Mouse (Mus musculus): ENCODE data around the gene Cks1b. TPM values are rescaled to one million over a fixed set of nuclear protein-coding genes. Genes with fewer than 3 reads are reported as not detected.

Gene Cks1b
- 1 to 10 TPM; 1.6 to 4.7 (median 2.5) TPM for total RNA-seq (2022)

GRCm38 (mm10) chr3:89418170-89418860 lies at the start of gene Cks1b, which contains the start of gene Shc1:
Gene Cks1b, minus strand, starts transcription at chr3:89418383.
Gene Shc1, plus strand, starts transcription at chr3:89418443.
- peak; percentile 94 to 98 for DNase-seq (ENCODE audit: low spot score in 2 of 2)

- peak; percentile 81 to 90 for DNase-seq (ENCODE audit: low spot score in 2 of 2)
Observed at GRCm38 (mm10) chr3:89458965-89459807, 41.0 kb upstream of the Cks1b start.

- DNase-seq (ENCODE audit: low spot score in 2 of 2), result peak in 1 of 2 experiments; percentile 47
Observed at GRCm38 (mm10) chr3:89458372-89458964, 40.3 kb upstream of the Cks1b start.

GRCm38 (mm10) chr3:89456726-89457665 lies 38.8 kb upstream of the Cks1b start:
- peak in 1 of 2 experiments; percentile 61 for DNase-seq (ENCODE audit: low spot score in 2 of 2)

GRCm38 (mm10) chr3:89455786-89456285 lies 37.7 kb upstream of the Cks1b start:
- no peak for DNase-seq (ENCODE audit: low spot score in 2 of 2)

GRCm38 (mm10) chr3:89454401-89455177 lies 36.4 kb upstream of the Cks1b start, which contains the start of gene Pmvk:
Gene Pmvk, plus strand, starts transcription at chr3:89454541.
- DNase-seq (ENCODE audit: low spot score in 2 of 2), result no peak

GRCm38 (mm10) chr3:89451916-89452315 lies 33.7 kb upstream of the Cks1b start:
- DNase-seq (ENCODE audit: low spot score in 2 of 2), result no peak

GRCm38 (mm10) chr3:89449541-89449940 lies 31.4 kb upstream of the Cks1b start:
- DNase-seq (ENCODE audit: low spot score in 2 of 2), result peak in 1 of 2 experiments; percentile 76

- DNase-seq (ENCODE audit: low spot score in 2 of 2), result no peak
Observed at GRCm38 (mm10) chr3:89448720-89449537, 30.7 kb upstream of the Cks1b start.

- no peak for DNase-seq (ENCODE audit: low spot score in 2 of 2)
Observed at GRCm38 (mm10) chr3:89440691-89441090, 22.5 kb upstream of the Cks1b start.

- DNase-seq (ENCODE audit: low spot score in 2 of 2), result peak in 1 of 2 experiments; percentile 25
Observed at GRCm38 (mm10) chr3:89437269-89437668, 19.1 kb upstream of the Cks1b start.

- no peak for DNase-seq (ENCODE audit: low spot score in 2 of 2)
Observed at GRCm38 (mm10) chr3:89436176-89437113, 18.3 kb upstream of the Cks1b start, which contains the start of gene Pbxip1. Gene Pbxip1, plus strand, starts transcription at chr3:89436706.

GRCm38 (mm10) chr3:89435041-89435440 lies 16.9 kb upstream of the Cks1b start:
- no peak for DNase-seq (ENCODE audit: low spot score in 2 of 2)

- DNase-seq (ENCODE audit: low spot score in 2 of 2), result no peak
Observed at GRCm38 (mm10) chr3:89434532-89434931, 16.3 kb upstream of the Cks1b start.

GRCm38 (mm10) chr3:89432606-89433005 lies 14.4 kb upstream of the Cks1b start:
- DNase-seq (ENCODE audit: low spot score in 2 of 2), result no peak

- peak; percentile 94 to 95 for DNase-seq (ENCODE audit: low spot score in 2 of 2)
Observed at GRCm38 (mm10) chr3:89430171-89431159, 12.3 kb upstream of the Cks1b start, which contains the start of gene Pygo2. Gene Pygo2, plus strand, starts transcription at chr3:89430214.

Measured in layer of hippocampus, adult 8-10 months (tissue).